Comparison of ENCODE assay signal across 12 mouse cellular contexts in genomic region chr5:107121086-107121485, GRCm38 (mm10).
A peak's percentile ranks its signal among the peaks of the same experiment; 100 is the strongest.
DNase-seq lines count a peak whose midpoint lies in the region; ATAC-seq and TF ChIP-seq lines count a peak whose summit lies in the region.
"Had no signal": no experiment of that assay in that cellular context is flagged by ENCODE, and none has a peak within 500 bp of the region (broad histone marks: within the 10 kb centered on the region; RNA-seq: fewer than 3 reads in every experiment).

No protein-coding gene starts in this region.

- H3K27ac ChIP-seq in heart, adult 2 months = peak overlapping the region; percentile 9; the same call in 1 of the 2 replicates
- H3K27ac ChIP-seq in lung, embryonic 14.5 days (ENCODE audit: low read depth) = no peak overlapping the region; the same call in 1 of the 2 replicates
- H3K27ac ChIP-seq: liver, embryonic 15.5 days had no signal

- peaks cover 22% of the 10 kb centered on the region for H3K36me3 ChIP-seq in heart, adult 2 months (ENCODE audit: control insufficient read depth, insufficient read depth, low read length)
- peaks cover 22% of the 10 kb centered on the region for H3K36me3 ChIP-seq in lung, embryonic 14.5 days (ENCODE audit: insufficient read depth)
- H3K36me3 ChIP-seq: liver, embryonic 15.5 days had no signal

- 26% methylated on average over 10 of the region's 10 CpGs for WGBS in heart, adult 2 months
- WGBS in lung, embryonic 14.5 days = 57% methylated on average over 10 of the region's 10 CpGs

- H3K9ac ChIP-seq in heart, adult 2 months (ENCODE audit: low read depth, low read length) = no peak overlapping the region
- H3K9ac ChIP-seq in lung, embryonic 14.5 days = no peak overlapping the region
- H3K9ac ChIP-seq: liver, embryonic 15.5 days had no signal

- TF ChIP-seq POLR2A in heart, adult 2 months (IDR thresholded peaks at IDR 0.05; ENCODE audit: insufficient read depth, low read depth, low read length) = no peak

- no peak overlapping the region for H3K4me3 ChIP-seq in heart, adult 2 months
- no peak overlapping the region for H3K4me3 ChIP-seq in lung, embryonic 14.5 days (ENCODE audit: low read depth, low read length)
- H3K4me3 ChIP-seq: erythroblast, embryonic 14.5 days; liver, embryonic 15.5 days had no signal

- no peak for TF ChIP-seq CTCF in heart, adult 2 months (IDR thresholded peaks at IDR 0.05)
- no peak for TF ChIP-seq CTCF in lung, embryonic 14.5 days (IDR thresholded peaks at IDR 0.05; ENCODE audit: low read depth)

- peaks cover 11% of the 10 kb centered on the region for H3K4me1 ChIP-seq in heart, adult 2 months (ENCODE audit: control insufficient read depth, insufficient read depth, low read length)
- peaks cover 12% of the 10 kb centered on the region; the same call in 1 of the 2 replicates for H3K4me1 ChIP-seq in lung, embryonic 14.5 days (ENCODE audit: insufficient read depth)

- ATAC-seq in lung, embryonic 14.5 days (ENCODE audit: insufficient read depth) = 0 out of 2 replicates have a peak, but pooled peaks have one; percentile 25

- no peaks in the 10 kb centered on the region for H3K27me3 ChIP-seq in heart, adult 2 months (ENCODE audit: control insufficient read depth, insufficient read depth, low read length)
- no peaks in the 10 kb centered on the region for H3K27me3 ChIP-seq in lung, embryonic 14.5 days (ENCODE audit: insufficient read depth, low read length)
- H3K27me3 ChIP-seq: liver, embryonic 15.5 days had no signal

- intact Hi-C loops in heart, adult 2 months (cut with DNase I) = loop anchor here (5.0 kb wide), 1 partner anchor 166 kb away; the partner anchor contains the start of gene Tgfbr3
- intact Hi-C loops in heart, postnatal 14 days (cut with DNase I) = no loop called here

- no peak for DNase-seq in heart, adult 2 months
- no peak for DNase-seq in heart, postnatal 14 days
- peak; percentile 46 for DNase-seq in 3T3-L1 (ENCODE audit: low read depth, low spot score)
- peak; percentile 72 for DNase-seq in fat pad, adult 2 months (ENCODE audit: extremely low read depth, low read depth, low spot score)
- DNase-seq in lung, embryonic 14.5 days = no peak
- no peak for DNase-seq in embryo, embryonic 11 days
- DNase-seq in right cerebral cortex, adult 2 months (ENCODE audit: low spot score in 2 of 2) = no peak
- no peak for DNase-seq in retina, embryonic 14.5 days (ENCODE audit: low spot score)
- DNase-seq: B cell, adult 2 months; gastrocnemius, postnatal 14 days had no signal

- TF ChIP-seq EP300 in heart, adult 2 months (IDR thresholded peaks at IDR 0.05; ENCODE audit: insufficient read depth, low read depth, low read length) = 0 out of 2 replicates have a peak, but pooled peaks have one; percentile 31

- H3K9me3 ChIP-seq in lung, embryonic 14.5 days (ENCODE audit: low read depth, low read length) = no peaks in the 10 kb centered on the region
- H3K9me3 ChIP-seq: liver, embryonic 15.5 days had no signal

- no peak overlapping the region for H3K4me2 ChIP-seq in lung, embryonic 14.5 days
- H3K4me2 ChIP-seq: liver, embryonic 15.5 days had no signal

- no peaks in the 10 kb centered on the region; the same call in 1 of the 2 replicates for H3K79me2 ChIP-seq in heart, adult 2 months (replicated peaks; ENCODE audit: control insufficient read depth, insufficient read depth, low read length)

Comparison
In these comparisons a context has a peak if more than half of its experiments do, and no peak if none do; other contexts are left out.
1. DNase-seq: peak in 3T3-L1 (single experiment) and fat pad, adult 2 months (single experiment); none in heart, adult 2 months (0 of 2), heart, postnatal 14 days (0 of 2), lung, embryonic 14.5 days (single experiment), embryo, embryonic 11 days (single experiment), right cerebral cortex, adult 2 months (0 of 2) and retina, embryonic 14.5 days (single experiment).